Mouse (Mus musculus): ENCODE measurements around the gene Zbtb12. TPM values are rescaled to one million over a fixed set of nuclear protein-coding genes. Genes with fewer than 3 reads are reported as not detected.

Gene Zbtb12
- total RNA-seq, 1 experiment from 2014 or later = 0.57 TPM

GRCm38 (mm10) chr17:34861704-34862415 is 17.4 kb upstream of the Zbtb12 start:
- ATAC-seq (replicated peaks; ENCODE audit: insufficient number of reproducible peaks, low FRiP score, low TSS enrichment, poor library complexity, severe bottlenecking) = no peak

GRCm38 (mm10) chr17:34862416-34863081 is 16.7 kb upstream of the Zbtb12 start, which contains the start of gene Cfb:
Gene Cfb, minus strand, starts transcription at chr17:34862518.
- no peak for ATAC-seq (replicated peaks; ENCODE audit: insufficient number of reproducible peaks, low FRiP score, low TSS enrichment, poor library complexity, severe bottlenecking)

GRCm38 (mm10) chr17:34865981-34866380 is 13.3 kb upstream of the Zbtb12 start:
- ATAC-seq (replicated peaks; ENCODE audit: insufficient number of reproducible peaks, low FRiP score, low TSS enrichment, poor library complexity, severe bottlenecking) = no peak

- ATAC-seq (replicated peaks; ENCODE audit: insufficient number of reproducible peaks, low FRiP score, low TSS enrichment, poor library complexity, severe bottlenecking) = no peak
Observed at GRCm38 (mm10) chr17:34874321-34874720, 5.0 kb upstream of the Zbtb12 start.

GRCm38 (mm10) chr17:34881166-34881565 is 1.9 kb downstream of the Zbtb12 start:
- no peak for ATAC-seq (replicated peaks; ENCODE audit: insufficient number of reproducible peaks, low FRiP score, low TSS enrichment, poor library complexity, severe bottlenecking)

- ATAC-seq (replicated peaks; ENCODE audit: insufficient number of reproducible peaks, low FRiP score, low TSS enrichment, poor library complexity, severe bottlenecking) = no peak
Observed at GRCm38 (mm10) chr17:34881683-34882310, 2.5 kb downstream of the Zbtb12 start, which contains the start of gene Gm20547. Gene Gm20547, minus strand, starts transcription at chr17:34882042.

GRCm38 (mm10) chr17:34883332-34883731 is 4.0 kb downstream of the Zbtb12 start:
- peak; percentile 65; the same call in 1 of the 2 replicates for ATAC-seq (replicated peaks; ENCODE audit: insufficient number of reproducible peaks, low FRiP score, low TSS enrichment, poor library complexity, severe bottlenecking)

- ATAC-seq (replicated peaks; ENCODE audit: insufficient number of reproducible peaks, low FRiP score, low TSS enrichment, poor library complexity, severe bottlenecking) = no peak
Observed at GRCm38 (mm10) chr17:34884704-34885103, 5.4 kb downstream of the Zbtb12 start.

- no peak for ATAC-seq (replicated peaks; ENCODE audit: insufficient number of reproducible peaks, low FRiP score, low TSS enrichment, poor library complexity, severe bottlenecking)
Observed at GRCm38 (mm10) chr17:34885615-34886014, 6.3 kb downstream of the Zbtb12 start.

GRCm38 (mm10) chr17:34887942-34888341 is 8.7 kb downstream of the Zbtb12 start:
- ATAC-seq (replicated peaks; ENCODE audit: insufficient number of reproducible peaks, low FRiP score, low TSS enrichment, poor library complexity, severe bottlenecking) = no peak

GRCm38 (mm10) chr17:34890074-34890743 is 10.9 kb downstream of the Zbtb12 start:
- no peak for ATAC-seq (replicated peaks; ENCODE audit: insufficient number of reproducible peaks, low FRiP score, low TSS enrichment, poor library complexity, severe bottlenecking)

- no peak for ATAC-seq (replicated peaks; ENCODE audit: insufficient number of reproducible peaks, low FRiP score, low TSS enrichment, poor library complexity, severe bottlenecking)
Observed at GRCm38 (mm10) chr17:34891377-34891776, 12.1 kb downstream of the Zbtb12 start.

GRCm38 (mm10) chr17:34893072-34893824 is 14.0 kb downstream of the Zbtb12 start:
- no peak for ATAC-seq (replicated peaks; ENCODE audit: insufficient number of reproducible peaks, low FRiP score, low TSS enrichment, poor library complexity, severe bottlenecking)

GRCm38 (mm10) chr17:34894074-34894597 is 14.9 kb downstream of the Zbtb12 start:
- ATAC-seq (replicated peaks; ENCODE audit: insufficient number of reproducible peaks, low FRiP score, low TSS enrichment, poor library complexity, severe bottlenecking) = peak; percentile 69

GRCm38 (mm10) chr17:34894801-34895530 is 15.7 kb downstream of the Zbtb12 start:
- no peak for ATAC-seq (replicated peaks; ENCODE audit: insufficient number of reproducible peaks, low FRiP score, low TSS enrichment, poor library complexity, severe bottlenecking)

- no peak for ATAC-seq (replicated peaks; ENCODE audit: insufficient number of reproducible peaks, low FRiP score, low TSS enrichment, poor library complexity, severe bottlenecking)
Observed at GRCm38 (mm10) chr17:34895724-34896123, 16.4 kb downstream of the Zbtb12 start.

GRCm38 (mm10) chr17:34896366-34896765 is 17.1 kb downstream of the Zbtb12 start:
- ATAC-seq (replicated peaks; ENCODE audit: insufficient number of reproducible peaks, low FRiP score, low TSS enrichment, poor library complexity, severe bottlenecking) = no peak
